Mouse (Mus musculus) lung, adult 2 months (tissue): ENCODE data around the gene Insr. TPM values are rescaled to one million over a fixed set of nuclear protein-coding genes. Genes with fewer than 3 reads are reported as not detected.
"Not testable (repeated sequence)": the region's sequence is repeated elsewhere in the genome, so short reads cannot be mapped to it uniquely, and the experiment has no call there.

ENCODE experiments used
- DNase-seq: peaks from one replicate; pipeline ENCODE4 v3.0.0; 2022
- H3K4me1 ChIP-seq: fragments of 200-500 bp; 2 replicates; pipeline ENCODE4 v1.6.1; 2011; ENCODE audit warnings: low read length; ENCODE audit not compliant: control insufficient read depth, insufficient read depth
- H3K4me3 ChIP-seq: fragments of 200-500 bp; replicated peaks from 2 replicates; pipeline ENCODE3; 2011; ENCODE audit warnings: low read depth, mild to moderate bottlenecking, control low read depth, low read length; ENCODE audit errors: extremely low read depth
- CTCF ChIP-seq: fragments of 200-500 bp; IDR thresholded peaks from 2 replicates; pipeline ENCODE4 v1.5.1; 2011; ENCODE audit warnings: mild to moderate bottlenecking, low read length, control low read depth; ENCODE audit not compliant: insufficient read depth
- POLR2A ChIP-seq: fragments of 200-500 bp; IDR thresholded peaks from 2 replicates; pipeline ENCODE4 v1.6.1; 2011; ENCODE audit warnings: low read depth, mild to moderate bottlenecking, control low read depth, low read length, borderline replicate concordance; ENCODE audit errors: extremely low read depth
- WGBS: fragments of 180-500 bp; shearing (Covaris S2); methylation state at CpG from one replicate; pipeline ENCODE4 v1.1.7; 2018; 5-methylcytosine and 5-hydroxymethylcytosine counted together
- polyA plus RNA-seq: library from polyadenylated mRNA; depleted of rRNA; stranded (reverse); fragments of >200 nt; gene quantifications from 2 replicates; pipeline ENCODE4 v1.2.3, GENCODE M21; 2012

Insr gene
- polyA plus RNA-seq, 1 experiment = 24.6 TPM

- no peak for DNase-seq
- Histone ChIP-seq H3K4me3 (no peak overlapping the region), H3K4me1 (peaks cover 15% of the 10 kb centered on the region)
- TF ChIP-seq CTCF (no peak), POLR2A (no peak)
- whole genome bisulfite sequencing = 88% methylated on average over 3 of the region's 3 CpGs
Measured at GRCm38 (mm10) chr8:3209960-3210359, 69.5 kb downstream of the Insr start.

DNA sequence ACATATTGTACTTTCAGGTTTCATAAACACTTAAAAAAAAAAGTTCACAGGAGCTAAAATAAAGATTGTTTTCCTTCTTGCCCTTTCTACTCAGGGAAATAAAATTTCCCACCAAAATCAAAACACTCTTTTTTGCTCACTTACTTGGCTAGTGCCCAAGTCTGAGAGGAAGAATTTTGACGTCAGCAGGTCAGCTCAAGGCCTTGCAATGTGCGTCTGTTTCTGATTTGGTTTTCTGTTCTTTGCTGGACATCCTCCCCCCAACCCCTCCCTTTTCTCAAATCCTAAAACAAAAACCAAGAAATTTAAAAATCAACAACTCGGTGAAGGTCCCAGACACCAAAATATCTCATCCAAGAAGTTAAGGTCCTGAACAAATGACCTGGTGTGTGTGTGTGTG lies 70.1 kb downstream of the Insr start:
- Histone ChIP-seq H3K4me3 (no peak overlapping the region), H3K4me1 (peaks cover 11% of the 10 kb centered on the region; the same call in 1 of the 2 replicates)
- TF ChIP-seq POLR2A = no peak
- TF ChIP-seq CTCF = no peak
- no peak for DNase-seq
- WGBS = 30% methylated on average over 3 of the region's 3 CpGs

GRCm38 (mm10) chr8:3208729-3209128 lies 70.7 kb downstream of the Insr start:
- Histone ChIP-seq H3K4me1 (peaks cover 11% of the 10 kb centered on the region; the same call in 1 of the 2 replicates), H3K4me3 (no peak overlapping the region)
- TF ChIP-seq CTCF (no peak), POLR2A (no peak)
- no peak for DNase-seq

GRCm38 (mm10) chr8:3204758-3205443 lies 74.5 kb downstream of the Insr start:
- TF ChIP-seq CTCF (no peak), POLR2A (no peak)
- 81% methylated on average over 3 of the region's 3 CpGs for WGBS
- no peak for DNase-seq
- H3K4me1 ChIP-seq = peaks cover 3% of the 10 kb centered on the region; the same call in 1 of the 2 replicates
- no peak overlapping the region for H3K4me3 ChIP-seq

GRCm38 (mm10) chr8:3202792-3203191 lies 76.6 kb downstream of the Insr start:
- Histone ChIP-seq H3K4me1 (no peaks in the 10 kb centered on the region), H3K4me3 (no peak overlapping the region)
- DNase-seq = no peak
- TF ChIP-seq POLR2A (no peak), CTCF (no peak)
- 96% methylated on average over 7 of the region's 7 CpGs for WGBS

- H3K4me3 ChIP-seq, H3K4me1 ChIP-seq, DNase-seq: not testable (repeated sequence)
Measured at GRCm38 (mm10) chr8:3194297-3194696, 85.1 kb downstream of the Insr start.

- no peak for TF ChIP-seq CTCF
- no peak for TF ChIP-seq POLR2A
Measured at GRCm38 (mm10) chr8:3191006-3191405, 88.4 kb downstream of the Insr start.

DNA sequence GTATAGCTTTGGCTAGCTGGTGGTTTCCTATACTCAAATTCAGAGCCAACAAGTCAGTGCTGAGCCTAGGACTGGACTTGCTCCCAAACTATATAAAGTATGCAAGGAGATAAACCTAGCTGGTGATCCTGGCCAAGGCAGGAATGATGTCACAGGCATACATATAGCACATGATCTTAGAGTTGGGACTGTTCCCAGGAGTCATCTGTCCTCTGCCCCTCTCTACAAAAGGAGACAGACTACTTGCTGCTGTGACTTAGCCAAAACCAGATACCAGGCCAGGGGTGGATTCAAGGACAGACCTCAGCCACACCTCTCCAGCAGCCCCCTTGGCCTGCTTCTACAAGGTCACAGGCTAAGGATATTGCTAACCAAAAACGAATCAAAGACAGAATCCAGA lies 92.0 kb downstream of the Insr start:
- WGBS = 58% methylated on average over 1 of the region's 1 CpGs
- no peaks in the 10 kb centered on the region for H3K4me1 ChIP-seq
- no peak overlapping the region for H3K4me3 ChIP-seq
- DNase-seq = no peak
- TF ChIP-seq CTCF (no peak), POLR2A (no peak)

More at GRCm38 (mm10) chr8:3191006-3191405, 88.4 kb downstream of the Insr start:
- Histone ChIP-seq H3K4me1 (no peaks in the 10 kb centered on the region), H3K4me3 (no peak overlapping the region)
- no peak for DNase-seq

DNA sequence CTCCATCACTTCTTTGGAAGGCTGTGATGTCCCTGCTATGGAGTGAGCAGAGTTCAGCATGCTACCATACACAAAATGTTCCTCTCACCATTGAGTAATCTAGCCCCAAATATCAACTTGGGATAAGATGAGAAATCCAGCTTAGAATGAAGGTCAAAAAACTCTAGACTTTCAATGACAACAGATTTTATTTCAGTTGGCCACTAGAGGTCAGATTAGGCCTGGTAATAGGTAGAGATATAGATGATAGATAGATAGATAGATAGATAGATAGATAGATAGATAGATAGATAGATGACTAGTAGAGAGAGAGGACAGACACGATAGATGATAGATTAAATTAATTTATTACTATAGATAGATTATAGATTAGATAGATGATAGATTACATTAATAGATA lies 99.5 kb downstream of the Insr start:
- WGBS = 57% methylated on average over 1 of the region's 1 CpGs
- DNase-seq = no peak
- H3K4me1 ChIP-seq = no peaks in the 10 kb centered on the region
- H3K4me3 ChIP-seq = no peak overlapping the region
- TF ChIP-seq CTCF = no peak
- TF ChIP-seq POLR2A = no peak

- Histone ChIP-seq H3K4me3 (no peak overlapping the region), H3K4me1 (no peaks in the 10 kb centered on the region)
- no peak for DNase-seq
- 95% methylated on average over 4 of the region's 4 CpGs for WGBS
- no peak for TF ChIP-seq POLR2A
- TF ChIP-seq CTCF = no peak
Measured at GRCm38 (mm10) chr8:3177440-3177839, 102.0 kb downstream of the Insr start.

DNA sequence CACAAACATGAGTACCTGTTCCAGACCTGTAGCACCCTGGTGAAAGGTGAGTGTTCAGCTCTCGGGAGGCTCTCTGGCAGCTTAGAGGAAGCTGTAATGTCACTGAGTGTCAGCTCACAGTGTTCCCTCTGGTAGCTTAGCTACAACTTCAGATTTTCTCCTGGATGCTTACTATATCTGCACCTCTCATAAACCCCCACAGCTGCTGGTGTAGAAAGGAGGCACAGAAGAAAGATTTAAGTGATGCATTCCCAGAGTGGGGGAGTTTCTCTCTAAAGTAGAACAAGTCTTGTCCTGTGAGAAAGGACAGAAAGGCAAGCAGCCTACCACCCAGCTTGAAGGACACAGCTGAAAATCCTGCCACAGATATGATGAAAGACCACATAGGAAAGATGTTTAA lies 107.2 kb downstream of the Insr start:
- Histone ChIP-seq H3K4me3 (no peak overlapping the region), H3K4me1 (no peaks in the 10 kb centered on the region)
- WGBS = 58% methylated on average over 1 of the region's 1 CpGs
- DNase-seq = no peak
- no peak for TF ChIP-seq CTCF
- TF ChIP-seq POLR2A = no peak
